Mouse (Mus musculus) kidney, embryonic 14.5 days (tissue): ENCODE data around the gene B3gnt8. TPM values are rescaled to one million over a fixed set of nuclear protein-coding genes. Genes with fewer than 3 reads are reported as not detected.

ENCODE experiments used
- ATAC-seq: fragments of 200-750 bp; cut with Nextera tagmentation; 2 replicates; pipeline ENCODE4 v1.8.0; 2017; ENCODE audit warnings: moderate number of reproducible peaks, mild to moderate bottlenecking, moderate TSS enrichment, moderate library complexity; ENCODE audit not compliant: low FRiP score, low TSS enrichment
- H3K27ac ChIP-seq: fragments of 300-500 bp; sonication (generic); 2 replicates; pipeline ENCODE4 v1.5.1; 2014; ENCODE audit warnings: low read depth, mild to moderate bottlenecking, low read length, moderate library complexity, mixed read lengths
- H3K27me3 ChIP-seq: fragments of 300-500 bp; sonication (generic); 2 replicates; pipeline ENCODE4 v1.6.1; 2014; ENCODE audit warnings: mild to moderate bottlenecking, low read length; ENCODE audit not compliant: control insufficient read depth, insufficient read depth
- H3K36me3 ChIP-seq: fragments of 300-500 bp; sonication (generic); 2 replicates; pipeline ENCODE4 v1.6.1; 2014; ENCODE audit warnings: low read length, mixed read lengths; ENCODE audit not compliant: control insufficient read depth, insufficient read depth
- H3K4me1 ChIP-seq: fragments of 300-500 bp; sonication (generic); 2 replicates; pipeline ENCODE4 v1.6.1; 2014; ENCODE audit warnings: low read length, mixed read lengths; ENCODE audit not compliant: control insufficient read depth, insufficient read depth
- H3K4me2 ChIP-seq: fragments of 300-500 bp; sonication (generic); replicated peaks from 2 replicates; pipeline ENCODE4 v1.6.1; 2014; ENCODE audit warnings: low read depth, mild to moderate bottlenecking, low read length
- H3K4me3 ChIP-seq: fragments of 300-500 bp; sonication (generic); 2 replicates; pipeline ENCODE4 v1.5.1; 2014; ENCODE audit warnings: mild to moderate bottlenecking, low read length
- H3K9ac ChIP-seq: fragments of 300-500 bp; sonication (generic); 2 replicates; pipeline ENCODE4 v1.6.1; 2014; ENCODE audit warnings: low read depth, mild to moderate bottlenecking, low read length, moderate library complexity
- H3K9me3 ChIP-seq: fragments of 300-500 bp; sonication (generic); 2 replicates; pipeline ENCODE4 v1.6.1; 2016; ENCODE audit warnings: low read length; ENCODE audit not compliant: control insufficient read depth
- WGBS: fragments of 180-500 bp; shearing (Covaris S2); extraction: QIAGEN DNeasy Blood & Tissue Kit; methylation state at CpG from one replicate; pipeline ENCODE4 v1.1.7; 2014; 5-methylcytosine and 5-hydroxymethylcytosine counted together
- polyA plus RNA-seq: library from polyadenylated mRNA; unstranded; fragments of >200 nt; fragmentation: Nextera tagmentation; extraction: Ambion mirVana; gene quantifications from 2 replicates; pipeline ENCODE4 v1.2.1, GENCODE M21; 2014

Gene B3gnt8
- polyA plus RNA-seq, 1 experiment from 2014 or later: 4.5 TPM

- 76% methylated on average over 15 of the region's 15 CpGs for WGBS
- Histone ChIP-seq H3K9ac (no peak overlapping the region), H3K4me1 (peaks cover 11% of the 10 kb centered on the region; the same call in 1 of the 2 replicates), H3K4me2 (no peak overlapping the region), H3K36me3 (no peaks in the 10 kb centered on the region), H3K27ac (no peak overlapping the region), H3K27me3 (peaks cover 30% of the 10 kb centered on the region), H3K9me3 (no peaks in the 10 kb centered on the region), H3K4me3 (no peak overlapping the region)
- no peak for ATAC-seq
Observed at GRCm38 (mm10) chr7:25676085-25676781, 49.8 kb downstream of the B3gnt8 start.

DNA sequence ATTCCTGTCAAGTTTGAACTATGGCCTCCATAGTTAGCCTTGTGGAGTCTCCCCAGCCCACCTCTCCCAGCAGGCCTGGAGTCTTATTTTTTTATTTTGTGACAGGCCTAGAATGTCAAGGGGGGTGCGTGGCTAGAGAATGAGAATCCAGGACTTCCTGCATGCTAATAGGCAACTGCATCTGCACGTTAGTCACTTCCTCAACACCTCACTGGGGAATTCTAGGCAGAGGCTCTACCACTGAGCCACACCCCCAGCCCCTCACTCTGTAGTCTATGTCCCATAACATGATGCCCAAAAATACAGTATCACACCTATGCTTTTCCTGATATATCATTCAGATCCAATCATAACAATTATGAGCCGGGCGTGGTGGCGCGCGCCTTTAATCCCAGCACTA, 50.6 kb downstream of the B3gnt8 start:
- Histone ChIP-seq H3K9ac (no peak overlapping the region), H3K4me3 (no peak overlapping the region), H3K9me3 (no peaks in the 10 kb centered on the region), H3K4me2 (no peak overlapping the region), H3K36me3 (no peaks in the 10 kb centered on the region), H3K27ac (no peak overlapping the region), H3K4me1 (peaks cover 11% of the 10 kb centered on the region; the same call in 1 of the 2 replicates), H3K27me3 (peaks cover 30% of the 10 kb centered on the region)
- WGBS: 93% methylated on average over 7 of the region's 7 CpGs
- no peak for ATAC-seq

GRCm38 (mm10) chr7:25679971-25680370, 53.5 kb downstream of the B3gnt8 start:
- no peak for ATAC-seq
- 12% methylated on average over 6 of the region's 6 CpGs for WGBS
- Histone ChIP-seq H3K36me3 (no peaks in the 10 kb centered on the region), H3K27ac (no peak overlapping the region), H3K4me3 (peak overlapping the region; percentile 61), H3K4me2 (peak overlapping the region; percentile 54), H3K9ac (peak overlapping the region; percentile 62; the same call in 1 of the 2 replicates), H3K4me1 (peaks cover 12% of the 10 kb centered on the region), H3K27me3 (peaks cover 14% of the 10 kb centered on the region), H3K9me3 (no peaks in the 10 kb centered on the region)

DNA sequence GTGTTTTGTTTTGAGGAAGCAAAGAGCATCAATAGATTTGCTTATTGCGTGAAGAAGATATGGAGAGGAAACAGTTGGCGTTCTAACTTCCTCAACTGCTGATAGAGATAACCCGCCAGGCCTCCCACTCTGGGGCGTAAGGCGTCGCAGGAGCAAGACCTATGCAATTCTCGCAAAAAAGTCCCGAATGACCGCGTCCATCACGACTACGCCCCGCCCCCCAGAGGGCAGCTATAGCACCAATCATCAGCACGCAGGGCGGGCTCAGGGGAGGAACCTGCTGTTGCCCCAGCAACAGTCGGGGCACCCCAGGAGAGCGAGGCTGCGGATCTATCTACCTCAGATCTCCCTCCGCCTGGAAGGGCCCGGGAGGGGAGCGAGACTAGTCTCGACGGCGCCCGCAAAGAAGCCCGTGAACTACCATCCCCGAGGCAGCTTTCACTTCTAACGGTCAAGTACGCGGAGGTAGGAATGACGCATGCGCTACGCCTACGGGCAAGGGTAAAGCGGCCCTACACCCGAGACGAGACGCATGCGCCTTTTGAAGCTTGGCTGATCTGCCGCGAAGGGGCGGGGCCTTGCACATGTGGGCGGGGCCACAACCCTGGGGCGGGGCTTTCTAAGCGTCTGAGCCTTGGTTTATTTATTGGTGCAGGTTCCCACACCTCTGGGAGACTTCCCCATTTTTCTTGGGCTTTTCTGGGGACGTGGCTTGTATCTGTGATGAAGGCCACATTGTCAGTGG, 54.2 kb downstream of the B3gnt8 start, which contains the start of gene B9d2:
B9d2 (plus strand) TSS at position 267 of the 745 bp plus-strand sequence.
- H3K9ac ChIP-seq: peak within 1 kb of the TSS; percentile 62
- H3K4me1 ChIP-seq: peaks cover 10% of the 10 kb centered on the region; the same call in 1 of the 2 replicates
- H3K27ac ChIP-seq: peak within 1 kb of the TSS; percentile 84
- peak within 1 kb of the TSS; percentile 61 for H3K4me3 ChIP-seq
- H3K4me2 ChIP-seq: peak within 1 kb of the TSS; percentile 54
- peaks cover 7% of the 10 kb centered on the region for H3K27me3 ChIP-seq
- peak; percentile 97 for ATAC-seq
- no peaks in the 10 kb centered on the region for H3K36me3 ChIP-seq
- no peaks in the 10 kb centered on the region for H3K9me3 ChIP-seq
- under 1% methylated on average over 46 of the region's 46 CpGs for WGBS

GRCm38 (mm10) chr7:25681341-25682231, 55.1 kb downstream of the B3gnt8 start:
- 0 out of 2 replicates have a peak, but pooled peaks cover 6% of the 10 kb centered on the region for H3K27me3 ChIP-seq
- H3K4me3 ChIP-seq: peak overlapping the region; percentile 61; the same call in 1 of the 2 replicates
- H3K4me2 ChIP-seq: peak overlapping the region; percentile 54
- WGBS: 64% methylated on average over 15 of the region's 15 CpGs
- H3K36me3 ChIP-seq: no peaks in the 10 kb centered on the region
- peaks cover 13% of the 10 kb centered on the region; the same call in 1 of the 2 replicates for H3K4me1 ChIP-seq
- no peaks in the 10 kb centered on the region for H3K9me3 ChIP-seq
- ATAC-seq: no peak
- no peak overlapping the region for H3K9ac ChIP-seq
- no peak overlapping the region for H3K27ac ChIP-seq

- Histone ChIP-seq H3K36me3 (no peaks in the 10 kb centered on the region), H3K27ac (peak overlapping the region; percentile 30; the same call in 1 of the 2 replicates), H3K9ac (no peak overlapping the region), H3K4me1 (peaks cover 25% of the 10 kb centered on the region), H3K4me2 (no peak overlapping the region), H3K4me3 (no peak overlapping the region), H3K9me3 (no peaks in the 10 kb centered on the region), H3K27me3 (peaks cover 19% of the 10 kb centered on the region)
- no peak for ATAC-seq
- 56% methylated on average over 7 of the region's 7 CpGs for WGBS
Observed at GRCm38 (mm10) chr7:25683474-25684180, 57.2 kb downstream of the B3gnt8 start.

- no peaks in the 10 kb centered on the region for H3K36me3 ChIP-seq
- no peak for ATAC-seq
- H3K9me3 ChIP-seq: no peaks in the 10 kb centered on the region
- no peak overlapping the region for H3K27ac ChIP-seq
- H3K27me3 ChIP-seq: peaks cover 20% of the 10 kb centered on the region
- WGBS: 84% methylated on average over 6 of the region's 6 CpGs
- H3K4me2 ChIP-seq: no peak overlapping the region
- peaks cover 28% of the 10 kb centered on the region for H3K4me1 ChIP-seq
- H3K4me3 ChIP-seq: no peak overlapping the region
- H3K9ac ChIP-seq: no peak overlapping the region
Observed at GRCm38 (mm10) chr7:25684659-25685058, 58.2 kb downstream of the B3gnt8 start.
